Mouse (Mus musculus): ENCODE measurements around the gene Npas1.

Npas1 gene

GRCm38 (mm10) chr7:16471549-16471948 lies 6.0 kb downstream of the Npas1 start:
- DNase-seq (ENCODE audit: low spot score in 2 of 2): no peak

GRCm38 (mm10) chr7:16468115-16468514 lies 9.4 kb downstream of the Npas1 start:
- no peak for DNase-seq (ENCODE audit: low spot score in 2 of 2)

- no peak for DNase-seq (ENCODE audit: low spot score in 2 of 2)
These were observed 11.0 kb downstream of the Npas1 start for GRCm38 (mm10) chr7:16466565-16466964.

GRCm38 (mm10) chr7:16465568-16465967 lies 12.0 kb downstream of the Npas1 start:
- no peak for DNase-seq (ENCODE audit: low spot score in 2 of 2)

GRCm38 (mm10) chr7:16465160-16465559 lies 12.4 kb downstream of the Npas1 start:
- peak in 1 of 2 experiments; percentile 19 for DNase-seq (ENCODE audit: low spot score in 2 of 2)

- DNase-seq (ENCODE audit: low spot score in 2 of 2): peak; percentile 54 to 63
These were observed 14.3 kb downstream of the Npas1 start for GRCm38 (mm10) chr7:16463214-16463613.

GRCm38 (mm10) chr7:16461705-16462104 lies 15.8 kb downstream of the Npas1 start:
- DNase-seq (ENCODE audit: low spot score in 2 of 2): no peak

- no peak for DNase-seq (ENCODE audit: low spot score in 2 of 2)
These were observed 16.4 kb downstream of the Npas1 start for GRCm38 (mm10) chr7:16461151-16461550.

- no peak for DNase-seq (ENCODE audit: low spot score in 2 of 2)
These were observed 17.0 kb downstream of the Npas1 start for GRCm38 (mm10) chr7:16460566-16460965.

- no peak for DNase-seq (ENCODE audit: low spot score in 2 of 2)
These were observed 21.2 kb downstream of the Npas1 start for GRCm38 (mm10) chr7:16456289-16456688.

- no peak for DNase-seq (ENCODE audit: low spot score in 2 of 2)
These were observed 22.5 kb downstream of the Npas1 start for GRCm38 (mm10) chr7:16455016-16455415.

GRCm38 (mm10) chr7:16453118-16453711 lies 24.3 kb downstream of the Npas1 start:
- DNase-seq (ENCODE audit: low spot score in 2 of 2): peak; percentile 36 to 67

- DNase-seq (ENCODE audit: low spot score in 2 of 2): peak; percentile 88 to 95
These were observed 24.9 kb downstream of the Npas1 start, which contains the start of gene Tmem160 for GRCm38 (mm10) chr7:16452587-16453073. TSS of gene Tmem160 (plus strand) at chr7:16452779.

GRCm38 (mm10) chr7:16451656-16452055 lies 25.9 kb downstream of the Npas1 start:
- no peak for DNase-seq (ENCODE audit: low spot score in 2 of 2)

- DNase-seq (ENCODE audit: low spot score in 2 of 2): no peak
These were observed 36.3 kb downstream of the Npas1 start for GRCm38 (mm10) chr7:16441241-16441640.

- DNase-seq (ENCODE audit: low spot score in 2 of 2): no peak
These were observed 42.4 kb downstream of the Npas1 start for GRCm38 (mm10) chr7:16435088-16435487.

- DNase-seq (ENCODE audit: low spot score in 2 of 2): no peak
These were observed 44.1 kb downstream of the Npas1 start for GRCm38 (mm10) chr7:16433352-16433971.

- peak; percentile 42 to 46 for DNase-seq (ENCODE audit: low spot score in 2 of 2)
These were observed 51.3 kb downstream of the Npas1 start for GRCm38 (mm10) chr7:16426129-16426729.

- DNase-seq (ENCODE audit: low spot score in 2 of 2): no peak
These were observed 51.8 kb downstream of the Npas1 start for GRCm38 (mm10) chr7:16425721-16426120.

- DNase-seq (ENCODE audit: low spot score in 2 of 2): no peak
These were observed 53.8 kb downstream of the Npas1 start for GRCm38 (mm10) chr7:16423731-16424130.

GRCm38 (mm10) chr7:16422222-16422856 lies 55.2 kb downstream of the Npas1 start:
- DNase-seq (ENCODE audit: low spot score in 2 of 2): no peak

GRCm38 (mm10) chr7:16420493-16421118 lies 56.9 kb downstream of the Npas1 start:
- no peak for DNase-seq (ENCODE audit: low spot score in 2 of 2)
